Mouse (Mus musculus) limb, embryonic 15.5 days (tissue): Measurements from ENCODE around the gene V1ra8. TPM values are rescaled to one million over a fixed set of nuclear protein-coding genes. Genes with fewer than 3 reads are reported as not detected.
"Not testable (repeated sequence)": the region's sequence is repeated elsewhere in the genome, so short reads cannot be mapped to it uniquely, and the experiment has no call there.

ENCODE experiments used
- ATAC-seq: fragments of 200-750 bp; cut with Nextera tagmentation; 2 replicates; pipeline ENCODE4 v1.8.0; 2017; ENCODE audit warnings: low read depth, moderate TSS enrichment; ENCODE audit not compliant: insufficient number of reproducible peaks, low FRiP score, low TSS enrichment
- H3K27ac ChIP-seq: fragments of 300-500 bp; sonication (generic); 2 replicates; pipeline ENCODE4 v1.5.1; 2015; ENCODE audit warnings: moderate library complexity, mild to moderate bottlenecking, inconsistent platforms
- H3K27me3 ChIP-seq: fragments of 300-500 bp; sonication (generic); 2 replicates; pipeline ENCODE4 v1.6.1; 2015; ENCODE audit warnings: inconsistent platforms
- H3K36me3 ChIP-seq: fragments of 300-500 bp; sonication (generic); 2 replicates; pipeline ENCODE4 v1.6.1; 2015; ENCODE audit warnings: inconsistent platforms
- H3K4me1 ChIP-seq: fragments of 300-500 bp; sonication (generic); 2 replicates; pipeline ENCODE4 v1.6.1; 2015; ENCODE audit warnings: inconsistent platforms
- H3K4me2 ChIP-seq: fragments of 300-500 bp; sonication (generic); 2 replicates; pipeline ENCODE4 v1.6.1; 2015; ENCODE audit warnings: mild to moderate bottlenecking, inconsistent platforms
- H3K4me3 ChIP-seq: fragments of 300-500 bp; sonication (generic); 2 replicates; pipeline ENCODE4 v1.5.1; 2015; ENCODE audit warnings: mild to moderate bottlenecking, inconsistent platforms
- H3K9ac ChIP-seq: fragments of 300-500 bp; sonication (generic); 2 replicates; pipeline ENCODE4 v1.6.1; 2015; ENCODE audit warnings: inconsistent platforms
- H3K9me3 ChIP-seq: fragments of 300-500 bp; sonication (generic); 2 replicates; pipeline ENCODE4 v1.6.1; 2016; ENCODE audit warnings: inconsistent platforms
- WGBS: fragments of 180-500 bp; shearing (Covaris S2); methylation state at CpG from one replicate; pipeline ENCODE4 v1.1.7; 2015; 5-methylcytosine and 5-hydroxymethylcytosine counted together
- polyA plus RNA-seq: library from polyadenylated mRNA; unstranded; fragments of >200 nt; fragmentation: Nextera tagmentation; extraction: Ambion mirVana; gene quantifications from 2 replicates; pipeline ENCODE4 v1.2.1, GENCODE M21; 2015

Gene V1ra8
- polyA plus RNA-seq, result not detected in 2 replicates

- not testable (repeated sequence) for H3K36me3 ChIP-seq, H3K27ac ChIP-seq, H3K9me3 ChIP-seq, ATAC-seq, H3K9ac ChIP-seq, H3K4me2 ChIP-seq, H3K4me1 ChIP-seq, H3K27me3 ChIP-seq, H3K4me3 ChIP-seq
- WGBS, result 88% methylated on average over 1 of the region's 2 CpGs
Measured at GRCm38 (mm10) chr6:90202493-90202892, at the start of gene V1ra8. Gene V1ra8, plus strand, starts transcription at chr6:90202793.

- H3K9ac ChIP-seq, result no peak overlapping the region
- H3K9me3 ChIP-seq, result no peaks in the 10 kb centered on the region
- H3K4me2 ChIP-seq, result no peak overlapping the region
- H3K27me3 ChIP-seq, result no peaks in the 10 kb centered on the region
- WGBS, result 63% methylated on average over 3 of the region's 3 CpGs
- H3K4me1 ChIP-seq, result no peaks in the 10 kb centered on the region
- no peak overlapping the region for H3K4me3 ChIP-seq
- H3K36me3 ChIP-seq, result no peaks in the 10 kb centered on the region
- H3K27ac ChIP-seq, result no peak overlapping the region
- ATAC-seq, result no peak
Measured at GRCm38 (mm10) chr6:90160139-90160538, 42.5 kb upstream of the V1ra8 start.

GRCm38 (mm10) chr6:90174508-90174907 is 28.1 kb upstream of the V1ra8 start, which contains the start of gene Vmn1r52:
Gene Vmn1r52, plus strand, starts transcription at chr6:90174808.
- Histone ChIP-seq H3K4me1 (no peaks in the 10 kb centered on the region), H3K4me3 (no peak within 1 kb of the TSS), H3K4me2 (no peak within 1 kb of the TSS), H3K9me3 (no peaks in the 10 kb centered on the region), H3K9ac (no peak within 1 kb of the TSS), H3K27me3 (no peaks in the 10 kb centered on the region), H3K36me3 (no peaks in the 10 kb centered on the region), H3K27ac (no peak within 1 kb of the TSS)
- no peak for ATAC-seq
- 63% methylated on average over 2 of the region's 2 CpGs for WGBS

- no peak for ATAC-seq
- no peaks in the 10 kb centered on the region for H3K9me3 ChIP-seq
- H3K27ac ChIP-seq, result no peak within 1 kb of the TSS
- H3K4me1 ChIP-seq, result no peaks in the 10 kb centered on the region
- no peak within 1 kb of the TSS for H3K4me2 ChIP-seq
- H3K9ac ChIP-seq, result no peak within 1 kb of the TSS
- no peaks in the 10 kb centered on the region for H3K36me3 ChIP-seq
- H3K4me3 ChIP-seq, result no peak within 1 kb of the TSS
- 83% methylated on average over 1 of the region's 1 CpGs for WGBS
- H3K27me3 ChIP-seq, result no peaks in the 10 kb centered on the region
Measured at GRCm38 (mm10) chr6:90224338-90224737, 21.7 kb downstream of the V1ra8 start, which contains the start of gene Vmn1r53. Gene Vmn1r53, minus strand, starts transcription at chr6:90224438.

- H3K9me3 ChIP-seq, H3K4me3 ChIP-seq, H3K27me3 ChIP-seq, H3K4me1 ChIP-seq, H3K9ac ChIP-seq, ATAC-seq, H3K27ac ChIP-seq, H3K4me2 ChIP-seq, H3K36me3 ChIP-seq: not testable (repeated sequence)
- WGBS, result 83% methylated on average over 4 of the region's 4 CpGs
Measured at GRCm38 (mm10) chr6:90232114-90232513, 29.5 kb downstream of the V1ra8 start.

GRCm38 (mm10) chr6:90232681-90233080 is 30.1 kb downstream of the V1ra8 start:
- Histone ChIP-seq H3K9ac (no peak overlapping the region), H3K36me3 (no peaks in the 10 kb centered on the region), H3K4me2 (no peak overlapping the region), H3K9me3 (no peaks in the 10 kb centered on the region), H3K4me1 (no peaks in the 10 kb centered on the region), H3K4me3 (no peak overlapping the region), H3K27me3 (no peaks in the 10 kb centered on the region), H3K27ac (no peak overlapping the region)
- no peak for ATAC-seq
- WGBS, result 59% methylated on average over 27 of the region's 27 CpGs

- no peaks in the 10 kb centered on the region for H3K36me3 ChIP-seq
- no peak overlapping the region for H3K4me3 ChIP-seq
- WGBS, result 83% methylated on average over 3 of the region's 3 CpGs
- no peak overlapping the region for H3K9ac ChIP-seq
- no peaks in the 10 kb centered on the region for H3K4me1 ChIP-seq
- no peaks in the 10 kb centered on the region for H3K9me3 ChIP-seq
- no peak overlapping the region for H3K4me2 ChIP-seq
- no peak overlapping the region for H3K27ac ChIP-seq
- no peaks in the 10 kb centered on the region for H3K27me3 ChIP-seq
- no peak for ATAC-seq
Measured at GRCm38 (mm10) chr6:90244019-90244418, 41.4 kb downstream of the V1ra8 start.

GRCm38 (mm10) chr6:90246000-90246399 is 43.4 kb downstream of the V1ra8 start, which contains the start of gene Vmn1r54:
Gene Vmn1r54, plus strand, starts transcription at chr6:90246300.
- no peak within 1 kb of the TSS for H3K4me2 ChIP-seq
- H3K4me3 ChIP-seq, result no peak within 1 kb of the TSS
- ATAC-seq, result no peak
- H3K36me3 ChIP-seq, result no peaks in the 10 kb centered on the region
- no peaks in the 10 kb centered on the region for H3K27me3 ChIP-seq
- H3K9me3 ChIP-seq, result no peaks in the 10 kb centered on the region
- no peak within 1 kb of the TSS for H3K9ac ChIP-seq
- WGBS, result 78% methylated on average over 1 of the region's 1 CpGs
- no peak within 1 kb of the TSS for H3K27ac ChIP-seq
- no peaks in the 10 kb centered on the region for H3K4me1 ChIP-seq

Other genes starting within 250 kb of the V1ra8 start
- gene Vmn1r46, start 233.5 kb upstream of the V1ra8 start, polyA plus RNA-seq, result not detected in 2 replicates
- not detected in 2 replicates for gene Vmn1r47, start 186.6 kb upstream of the V1ra8 start, polyA plus RNA-seq
- gene Vmn1r48, start 166.0 kb upstream of the V1ra8 start, polyA plus RNA-seq, result not detected in 2 replicates
- gene Vmn1r49, start 124.3 kb upstream of the V1ra8 start, polyA plus RNA-seq, result not detected in 2 replicates
- not detected in 2 replicates for gene Vmn1r50, start 101.4 kb upstream of the V1ra8 start, polyA plus RNA-seq
- gene Vmn1r51, start 80.2 kb upstream of the V1ra8 start, polyA plus RNA-seq, result not detected in 2 replicates
- not detected in 2 replicates for gene Vmn1r52, start 28.0 kb upstream of the V1ra8 start, polyA plus RNA-seq
- not detected in 2 replicates for gene Vmn1r53, start 21.6 kb downstream of the V1ra8 start, polyA plus RNA-seq
- gene Vmn1r54, start 43.5 kb downstream of the V1ra8 start, polyA plus RNA-seq, result not detected in 2 replicates
- not detected in 2 replicates for gene BC048671, start 98.4 kb downstream of the V1ra8 start, polyA plus RNA-seq
- gene Chst13, start 122.4 kb downstream of the V1ra8 start, polyA plus RNA-seq, result 1.1 and 1.9 TPM in 2 replicates
- gene Uroc1, start 130.5 kb downstream of the V1ra8 start, polyA plus RNA-seq, result 0.36 and 0.37 TPM in 2 replicates
- gene Zxdc, start 166.7 kb downstream of the V1ra8 start, polyA plus RNA-seq, result 6.7 and 8.9 TPM in 2 replicates
- gene Cfap100, start 226.0 kb downstream of the V1ra8 start, polyA plus RNA-seq, result 0.44 and 1.0 TPM in 2 replicates